8 mouse cellular contexts compared by ENCODE assay signal in genomic region chr14:72709710-72710340, GRCm38 (mm10). TPM values are rescaled to one million over a fixed set of nuclear protein-coding genes. Genes with fewer than 3 reads are reported as not detected.
DNase-seq lines count a peak whose midpoint lies in the region; ATAC-seq and TF ChIP-seq lines count a peak whose summit lies in the region.

Gene Fndc3a (minus strand): TSS chr14:72710003.

- H3K4me1 ChIP-seq in hindbrain, embryonic 14.5 days (replicated peaks; ENCODE audit: control insufficient read depth, insufficient read depth, low read length), result peaks cover 12% of the 10 kb centered on the region

- peak within 1 kb of the TSS; percentile 94 for H3K4me3 ChIP-seq in hindbrain, embryonic 14.5 days (replicated peaks; ENCODE audit: low read length)

- H3K27me3 ChIP-seq in Patski, result no peaks in the 10 kb centered on the region
- H3K27me3 ChIP-seq in hindbrain, embryonic 14.5 days (ENCODE audit: control insufficient read depth, insufficient read depth, low read length), result 0 out of 2 replicates have a peak, but pooled peaks cover 7% of the 10 kb centered on the region

- no peak for DNase-seq in Patski (ENCODE audit: low read depth, low spot score)
- DNase-seq in cerebellum, adult 9-11 months, result peak; percentile 78
- peak; percentile 79 to 85 for DNase-seq in frontal cortex, postnatal 36 days (ENCODE audit: low spot score in 2 of 2)
- peak; percentile 88 for DNase-seq in hindbrain, embryonic 14.5 days (ENCODE audit: low spot score)
- peak; percentile 81 to 82 for DNase-seq in layer of hippocampus, postnatal 36 days
- peak; percentile 84 for DNase-seq in lung, postnatal 25 days (ENCODE audit: low spot score)
- peak; percentile 65 for DNase-seq in retina, adult 2 months (ENCODE audit: low read depth, low spot score)
- DNase-seq in thymus, postnatal 36 days, result peak; percentile 90 to 91

- peak within 1 kb of the TSS; percentile 98 for H3K9ac ChIP-seq in hindbrain, embryonic 14.5 days

- peak; percentile 88 for ATAC-seq in Patski
- peak; percentile 95 for ATAC-seq in hindbrain, embryonic 14.5 days (ENCODE audit: low FRiP score)

- TF ChIP-seq CTCF in Patski (IDR thresholded peaks at IDR 0.05), result no peak

- in situ Hi-C loops in Patski (cut with MboI; ENCODE audit: low pct_unique_long_range_greater_than_20kb), result loop anchor here (5.0 to 25.0 kb wide), 2 partner anchors 167 to 277 kb away; no protein-coding TSS in a partner anchor

- H3K27ac ChIP-seq in hindbrain, embryonic 14.5 days, result peak within 1 kb of the TSS; percentile 92

- POLR2A ChIA-PET in Patski (lab: Charles Lee), result no interaction called here

- CTCF ChIA-PET in Patski (lab: Charles Lee), result interaction anchor here (0.9 to 1.8 kb wide), 2 partner anchors 275 to 287 kb away, joined by 4 read pairs; no protein-coding TSS in a partner anchor

- no peaks in the 10 kb centered on the region for H3K9me3 ChIP-seq in hindbrain, embryonic 14.5 days (ENCODE audit: control insufficient read depth, low read length)

- no peaks in the 10 kb centered on the region for H3K36me3 ChIP-seq in hindbrain, embryonic 14.5 days (replicated peaks; ENCODE audit: control insufficient read depth, insufficient read depth)

- peak within 1 kb of the TSS; percentile 72 for H3K4me2 ChIP-seq in hindbrain, embryonic 14.5 days (replicated peaks)

- WGBS in hindbrain, embryonic 14.5 days, result under 1% methylated on average over 71 of the region's 82 CpGs

RNA-seq across cellular contexts. Expression of gene Fndc3a, which starts in this region (rescaled TPM):
- polyA plus RNA-seq in Patski (2021), result 37.9 TPM
- 46.6 and 51.6 TPM in 2 replicates for polyA plus RNA-seq in hindbrain, embryonic 14.5 days (2014; fragmentation: Nextera tagmentation; extraction: Ambion mirVana)
- total RNA-seq in layer of hippocampus, postnatal 36 days (2021), result 10 to 100 TPM; 43.8 to 53.2 TPM
